Mouse (Mus musculus) urinary bladder, postnatal 10 days (tissue): ENCODE data around the gene Xpnpep1.

Experiments
- DNase-seq: peaks from one replicate; pipeline ENCODE4 v3.0.0; 2022; ENCODE audit warnings: low spot score

Xpnpep1 gene

GRCm38 (mm10) chr19:53040164-53041132 lies at the start of gene Xpnpep1:
Gene Xpnpep1, minus strand, starts transcription at chr19:53040214.
- no peak for DNase-seq

DNA sequence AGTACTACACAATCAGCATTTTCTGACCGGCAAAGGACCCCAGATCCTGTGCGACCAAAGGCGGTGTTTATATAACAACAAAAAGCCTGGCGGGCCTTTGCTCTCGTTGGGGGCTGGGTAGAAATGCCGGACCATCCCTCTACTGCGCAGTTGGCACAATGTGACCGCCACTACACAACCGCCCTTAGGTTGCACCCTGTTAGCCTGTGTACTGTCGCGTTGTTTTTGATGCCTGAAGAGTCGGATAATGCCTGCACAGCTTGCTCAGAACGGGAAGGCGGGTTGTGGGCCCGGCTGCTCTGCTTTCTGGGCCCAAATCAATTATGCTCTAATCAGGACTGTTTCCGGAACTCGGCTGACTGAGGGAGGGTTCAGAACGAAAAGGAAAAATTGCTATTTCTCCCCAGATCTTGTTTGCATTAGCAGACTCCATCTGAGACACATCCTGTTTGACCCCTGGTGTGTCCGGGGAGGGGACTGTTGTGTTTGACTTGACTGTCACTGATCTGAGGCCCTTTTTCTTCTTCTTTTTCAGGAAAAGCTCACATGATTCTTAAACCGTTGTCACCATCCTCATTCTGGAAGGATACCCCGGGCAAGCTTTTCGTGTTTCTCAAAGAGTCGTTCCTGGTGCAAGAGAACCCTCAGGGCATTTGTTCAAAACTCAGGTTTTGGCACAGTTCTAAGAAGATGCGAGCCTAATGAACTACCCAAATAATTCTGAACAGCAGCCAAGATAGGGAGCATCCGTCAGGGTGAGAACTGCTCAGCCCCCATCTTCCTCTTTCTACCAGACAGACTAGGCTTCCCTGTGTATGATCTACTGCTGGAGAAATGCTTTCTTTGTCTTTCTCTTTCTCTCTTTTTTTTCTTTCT lies 47.5 kb upstream of the Xpnpep1 start:
- no peak for DNase-seq

DNA sequence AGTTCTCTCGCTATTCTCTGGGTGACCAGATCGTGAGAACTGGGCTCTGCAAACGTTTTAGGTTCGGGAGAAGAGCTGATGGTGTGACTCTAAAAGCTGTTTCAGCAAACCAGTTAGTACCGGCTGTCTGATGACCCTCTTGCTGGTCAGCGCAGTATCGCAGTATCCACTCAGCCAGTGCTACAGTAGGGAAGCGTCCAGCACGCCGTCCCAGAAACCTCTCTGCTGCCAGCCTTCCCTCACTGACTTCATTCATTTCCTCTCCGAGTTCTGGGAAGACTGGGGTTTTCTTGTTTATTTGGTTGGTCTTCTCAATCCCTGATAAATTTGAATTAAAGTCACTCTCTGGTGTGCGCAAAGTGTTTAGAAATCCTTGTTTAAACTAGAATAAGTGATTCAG lies 46.8 kb upstream of the Xpnpep1 start:
- DNase-seq: no peak

GRCm38 (mm10) chr19:53084735-53085134 lies 44.7 kb upstream of the Xpnpep1 start:
- DNase-seq: no peak

DNA sequence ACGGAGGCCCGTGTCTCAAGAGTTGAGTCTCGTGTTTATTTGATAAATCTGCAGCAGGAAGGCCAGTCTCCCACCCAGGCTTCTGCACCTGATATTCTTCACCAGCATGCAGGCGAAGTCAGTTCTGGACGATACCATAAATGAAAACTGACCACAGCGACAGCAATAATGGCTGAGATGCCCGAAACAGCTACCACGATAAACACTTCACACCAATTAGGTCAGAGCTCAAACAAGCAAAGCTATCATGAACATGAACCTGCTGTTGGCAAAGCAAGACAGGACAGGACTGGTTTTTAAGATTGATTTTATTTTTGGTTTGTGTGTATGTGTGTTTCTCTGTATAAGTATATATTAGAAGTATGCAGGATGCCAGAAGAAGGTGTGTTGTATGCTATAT lies 42.8 kb upstream of the Xpnpep1 start:
- DNase-seq: no peak

DNA sequence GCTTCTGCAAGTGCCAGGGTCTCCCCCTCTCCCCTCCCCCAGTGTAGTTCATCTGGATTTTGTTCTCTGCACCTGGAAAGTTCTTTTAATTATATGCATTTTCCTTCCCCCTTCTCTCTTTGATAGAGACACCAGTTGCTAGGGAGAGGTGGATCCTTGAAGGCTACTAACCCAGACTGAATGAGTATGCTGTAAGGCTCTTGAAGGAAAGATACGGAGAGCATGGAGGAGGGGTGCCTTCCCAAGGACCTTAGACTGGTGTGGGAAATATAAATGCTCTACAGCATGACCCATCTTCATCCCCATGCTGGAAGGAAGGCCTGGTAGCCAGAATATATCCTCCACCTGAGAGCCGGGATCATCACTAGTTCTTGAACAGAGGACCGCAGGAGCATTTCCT lies 41.3 kb upstream of the Xpnpep1 start:
- DNase-seq: no peak

DNA sequence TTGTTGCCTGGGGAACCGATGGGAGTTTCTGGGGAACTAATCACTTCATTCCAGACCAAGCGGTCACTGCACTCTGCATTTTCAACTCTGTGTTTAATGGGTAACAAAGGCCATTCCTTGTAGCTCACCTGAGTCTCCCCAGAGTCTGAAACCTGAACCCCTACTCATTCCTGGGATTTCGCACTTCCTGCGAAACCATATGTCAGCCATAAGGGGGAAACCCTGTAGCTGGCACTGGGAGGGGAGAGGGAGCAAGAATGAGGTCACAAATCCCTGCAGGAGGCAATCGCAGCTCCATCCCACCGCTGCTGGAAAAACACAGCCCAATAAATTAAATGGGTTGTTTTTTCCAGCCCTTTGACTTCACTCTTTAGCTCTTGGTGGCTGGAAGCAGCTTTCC lies 40.9 kb upstream of the Xpnpep1 start:
- DNase-seq: no peak

- no peak for DNase-seq
These were observed 40.5 kb upstream of the Xpnpep1 start for GRCm38 (mm10) chr19:53080487-53080886.

- DNase-seq: no peak
These were observed 40.0 kb upstream of the Xpnpep1 start for GRCm38 (mm10) chr19:53080026-53080425.

GRCm38 (mm10) chr19:53078271-53079085 lies 38.5 kb upstream of the Xpnpep1 start:
- DNase-seq: no peak

DNA sequence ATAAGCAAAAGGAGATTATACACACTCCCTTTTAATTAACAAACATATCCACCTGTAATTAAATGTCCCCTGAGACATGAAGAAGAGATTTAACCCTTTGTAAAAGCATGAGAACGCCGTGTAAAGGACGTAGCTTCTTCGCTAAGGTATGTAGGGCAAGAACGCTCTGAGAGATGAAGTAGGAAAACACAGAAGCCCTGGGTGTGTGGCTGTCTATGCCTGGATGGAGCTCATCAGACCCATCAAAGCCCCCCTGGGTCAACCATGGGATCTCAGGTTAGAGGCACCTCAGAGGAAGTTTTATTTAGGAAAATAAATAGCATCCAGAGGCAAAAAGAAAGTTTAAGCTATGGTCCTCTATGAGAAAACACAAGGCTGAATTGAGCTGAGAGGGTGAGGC lies 37.3 kb upstream of the Xpnpep1 start:
- no peak for DNase-seq

GRCm38 (mm10) chr19:53076238-53076981 lies 36.4 kb upstream of the Xpnpep1 start:
- no peak for DNase-seq

- no peak for DNase-seq
These were observed 35.9 kb upstream of the Xpnpep1 start for GRCm38 (mm10) chr19:53075896-53076237.

DNA sequence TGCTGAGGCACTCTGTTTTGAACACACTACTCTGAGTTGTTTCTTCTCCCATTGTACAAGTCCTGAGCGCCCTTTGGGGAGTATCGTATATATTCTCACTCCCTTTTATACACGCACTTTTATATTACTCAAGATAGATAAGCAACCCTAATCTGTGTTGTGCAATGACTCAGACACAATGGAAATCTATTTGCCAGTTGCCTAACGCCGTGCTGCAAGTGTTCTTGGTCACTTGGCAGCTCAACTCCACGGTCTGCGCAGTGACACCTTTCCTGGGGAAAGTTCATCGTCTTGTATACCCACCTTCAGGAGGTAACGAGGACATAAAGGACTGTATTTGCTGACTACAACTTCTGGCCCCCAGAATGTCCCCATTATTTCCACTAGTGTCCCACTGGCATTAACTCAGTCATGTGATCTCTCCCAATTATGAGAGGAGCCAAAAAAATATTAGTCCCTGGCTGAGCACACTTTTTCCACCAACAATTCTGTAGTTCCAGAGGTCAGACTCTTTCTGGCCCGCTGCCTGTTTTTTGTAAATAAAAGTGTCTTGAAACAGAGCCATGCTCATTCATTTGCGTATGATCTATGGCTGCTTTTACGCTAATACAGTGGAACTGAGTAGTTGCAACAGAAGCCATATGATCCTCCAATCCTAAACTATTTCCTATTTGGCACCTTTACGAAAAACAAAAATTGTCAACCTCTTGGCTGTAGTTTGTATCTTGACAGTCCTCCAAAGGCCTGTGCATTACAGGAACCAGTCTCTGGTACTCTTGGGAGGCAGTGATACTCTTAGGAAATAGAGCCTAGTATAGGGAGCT lies 35.1 kb upstream of the Xpnpep1 start:
- DNase-seq: no peak

DNA sequence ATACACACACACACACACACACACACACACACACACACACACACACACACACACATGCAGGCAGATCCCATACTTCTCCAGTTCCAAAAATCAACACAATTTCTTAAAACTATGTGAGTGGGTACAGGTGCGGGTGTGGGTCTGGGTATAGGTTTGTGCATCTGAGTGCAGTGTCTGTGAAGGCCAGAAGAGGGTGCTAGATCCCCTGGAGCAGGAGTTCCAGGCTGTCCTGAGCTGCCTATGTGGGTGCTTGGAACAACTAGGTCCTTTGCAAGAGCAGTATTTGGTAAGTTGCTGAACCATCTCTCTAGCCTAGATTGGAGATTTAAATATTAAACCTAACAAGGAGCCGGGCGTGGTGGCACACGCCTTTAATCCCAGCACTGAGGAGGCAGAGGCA lies 33.5 kb upstream of the Xpnpep1 start:
- DNase-seq: no peak

- no peak for DNase-seq
These were observed 32.4 kb upstream of the Xpnpep1 start for GRCm38 (mm10) chr19:53072406-53072805.

DNA sequence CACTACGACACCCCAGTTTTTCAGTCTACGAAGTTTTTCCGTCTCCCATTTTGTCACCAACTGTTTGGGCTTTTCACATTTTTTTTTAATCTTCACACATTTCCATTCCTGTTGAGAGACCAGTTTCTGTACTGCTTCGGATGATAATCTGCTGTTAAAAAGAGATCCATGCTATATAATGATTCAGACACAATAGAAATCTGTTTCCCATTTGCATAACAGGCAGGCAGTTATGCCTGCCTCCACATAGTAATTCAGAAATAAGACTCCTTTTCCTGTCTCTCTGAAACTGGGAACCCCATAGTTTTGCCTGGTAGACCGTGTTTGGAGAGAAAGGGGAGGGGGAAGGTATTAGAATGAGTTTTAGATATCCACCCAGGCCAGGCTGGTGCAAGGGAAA lies 31.6 kb upstream of the Xpnpep1 start:
- DNase-seq: no peak

DNA sequence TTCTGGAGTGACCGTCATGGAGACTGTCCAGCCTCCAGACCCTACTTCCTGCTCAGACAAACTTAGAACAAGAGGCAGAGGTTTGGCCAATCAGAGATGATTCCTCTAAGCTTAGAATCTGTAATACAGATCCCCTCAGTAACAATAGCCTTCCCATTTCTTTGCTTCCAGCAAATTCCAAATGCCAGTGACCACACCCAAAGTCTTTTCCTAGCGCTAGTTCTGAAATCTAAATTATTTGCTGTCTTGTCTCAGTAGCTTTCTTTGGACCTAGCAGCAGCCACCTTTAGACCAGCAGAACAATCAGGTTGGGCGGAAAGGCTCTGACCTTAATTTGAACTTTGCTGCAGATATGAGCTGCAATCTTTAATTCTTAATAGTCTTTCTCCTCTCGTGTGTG lies 30.9 kb upstream of the Xpnpep1 start:
- DNase-seq: no peak

GRCm38 (mm10) chr19:53069451-53069850 lies 29.4 kb upstream of the Xpnpep1 start:
- no peak for DNase-seq

DNA sequence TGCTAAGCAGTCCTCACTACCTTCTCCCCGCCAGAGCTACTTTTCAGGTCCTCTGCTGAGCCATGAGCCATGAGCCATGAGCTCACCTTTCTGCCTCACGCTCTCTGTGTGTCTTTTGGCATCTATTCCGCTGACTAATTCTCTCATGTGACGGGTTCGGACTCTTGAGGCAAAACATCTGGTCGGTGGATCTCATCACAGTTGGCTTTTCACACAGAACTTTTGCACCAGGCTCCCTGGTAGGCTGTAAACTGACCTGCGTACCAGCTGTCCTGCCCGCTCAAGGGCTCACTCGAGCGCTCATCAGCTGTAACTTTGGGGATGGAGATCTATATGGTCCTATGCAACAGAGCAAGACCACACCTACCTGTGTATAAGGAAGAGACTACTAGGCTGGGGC lies 26.9 kb upstream of the Xpnpep1 start:
- no peak for DNase-seq

GRCm38 (mm10) chr19:53066531-53066930 lies 26.5 kb upstream of the Xpnpep1 start:
- no peak for DNase-seq
